Mouse (Mus musculus): ENCODE measurements at regions not wholly inside any gene's neighbourhood (a gene's known extent, or its start where the extent isn't known, plus 50 kb on each side); places are given as distances from the start of the nearest gene placed in this dataset.

DNA sequence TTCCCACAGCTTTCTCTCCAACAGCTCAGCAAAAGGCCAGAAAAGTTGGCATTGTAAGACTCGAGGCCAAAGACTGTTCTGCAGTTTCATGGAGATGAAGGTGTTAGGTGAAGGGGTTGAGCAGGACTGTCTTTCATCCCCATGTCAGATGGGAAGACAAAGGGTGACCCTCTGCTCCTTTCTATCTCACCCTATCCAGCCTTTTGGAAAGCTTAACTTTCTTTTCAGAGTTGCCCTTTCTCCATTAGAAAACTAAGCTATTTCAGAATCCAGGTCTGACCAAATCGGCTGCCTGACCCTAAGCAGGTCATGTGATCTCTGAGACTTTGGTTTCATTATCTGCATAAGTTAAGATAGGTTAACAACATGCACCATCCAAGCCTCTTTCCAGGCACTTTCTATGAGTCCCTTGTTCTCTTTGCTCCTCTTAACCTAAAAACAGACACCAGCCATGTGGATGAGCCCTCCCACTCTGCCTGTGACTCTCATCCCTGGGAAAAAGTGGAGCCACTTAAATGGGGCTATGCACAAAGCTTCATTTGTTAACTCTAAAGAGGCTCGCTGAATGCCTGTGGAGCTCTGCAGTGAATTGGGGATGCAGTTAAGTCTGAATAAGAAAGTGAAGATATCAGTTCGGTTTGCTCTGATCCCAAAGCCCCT lies 450.9 kb downstream of the Tns1 start:
- TF ChIP-seq POLR2A (IDR thresholded peaks at IDR 0.05; ENCODE audit: low read depth, low read length) (no peak), CTCF (conservative IDR thresholded peaks at IDR 0.05; ENCODE audit: insufficient read depth, insufficient read length, low read depth, low read length) (no peak)
